Mouse (Mus musculus) ovary, adult 18-20 months (tissue): ENCODE results near the gene Ets2.
"Not testable (repeated sequence)": the region's sequence is repeated elsewhere in the genome, so short reads cannot be mapped to it uniquely, and the experiment has no call there.

Experiments used
- DNase-seq: peaks from one replicate; pipeline ENCODE4 v3.0.0; 2022; ENCODE audit warnings: low spot score, mixed read lengths

Ets2 gene

GRCm38 (mm10) chr16:95699721-95700120 lies 2.2 kb upstream of the Ets2 start:
- no peak for DNase-seq

DNA sequence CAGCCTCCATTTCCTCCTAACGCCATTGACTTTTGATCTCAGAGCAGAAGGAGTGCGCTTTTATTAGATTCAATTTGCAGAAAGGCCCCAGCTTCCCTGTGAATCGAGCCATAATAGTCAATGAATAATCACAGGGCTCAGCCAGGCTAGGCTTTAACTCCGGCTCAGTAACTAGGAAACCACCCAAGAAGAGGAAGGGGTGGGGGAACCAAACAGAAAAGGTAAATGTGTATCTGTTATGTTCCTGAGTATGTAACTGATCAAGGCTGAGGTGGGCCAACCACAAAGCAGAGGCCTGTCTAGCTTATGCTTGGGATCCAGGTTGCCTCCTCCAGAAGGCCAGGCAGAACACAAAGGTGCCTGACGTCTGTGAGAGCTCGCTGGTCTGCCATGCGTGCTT lies 1.7 kb upstream of the Ets2 start:
- DNase-seq, result no peak

DNA sequence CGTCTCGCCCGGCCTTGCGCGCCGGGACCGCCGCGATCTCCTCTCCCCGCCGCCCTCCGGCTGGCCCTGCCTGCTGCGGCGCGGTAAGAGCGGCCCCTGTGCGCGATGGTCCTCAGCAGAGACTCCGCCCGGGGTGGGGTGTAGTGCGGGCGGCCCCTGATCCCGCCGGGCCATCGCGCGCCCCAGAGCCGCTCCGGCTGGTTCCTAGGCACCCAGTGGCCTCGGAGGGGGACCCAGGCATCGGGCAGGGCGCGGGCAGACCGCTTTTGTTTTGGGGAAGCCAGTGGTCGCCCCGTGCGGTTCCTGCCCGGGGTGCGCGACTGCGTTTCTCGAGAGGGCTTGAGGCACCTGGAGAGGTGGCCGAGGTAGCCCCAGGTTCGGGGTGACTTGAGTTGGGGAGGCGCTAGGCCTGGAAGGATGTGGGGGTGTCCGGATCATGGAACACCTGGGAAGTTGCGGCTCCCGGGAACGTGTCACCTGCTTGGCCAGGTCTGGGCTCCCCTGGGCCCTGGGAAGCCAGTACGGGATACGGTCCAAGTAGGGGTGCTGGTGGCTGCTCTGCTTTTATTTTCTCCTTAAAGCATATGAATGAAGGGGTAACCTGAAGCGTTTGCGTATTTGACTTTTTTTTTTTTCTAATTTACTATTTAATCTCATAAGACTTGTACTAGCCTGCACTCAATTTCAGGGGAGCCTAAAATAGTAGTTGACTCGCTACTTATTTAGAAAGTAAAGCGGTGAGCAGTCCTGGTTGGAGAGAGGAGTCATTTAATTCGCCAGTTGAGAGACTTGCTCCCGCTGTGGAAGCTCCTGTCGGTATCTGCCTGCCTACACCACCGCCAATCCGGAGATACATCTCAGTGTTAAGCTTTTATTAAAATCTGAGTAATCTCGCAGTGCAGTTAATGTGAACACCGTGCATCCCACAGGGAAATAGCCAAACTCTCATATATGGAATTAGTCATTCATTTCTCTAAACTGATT lies 979 bp downstream of the Ets2 start:
- DNase-seq, result no peak

DNA sequence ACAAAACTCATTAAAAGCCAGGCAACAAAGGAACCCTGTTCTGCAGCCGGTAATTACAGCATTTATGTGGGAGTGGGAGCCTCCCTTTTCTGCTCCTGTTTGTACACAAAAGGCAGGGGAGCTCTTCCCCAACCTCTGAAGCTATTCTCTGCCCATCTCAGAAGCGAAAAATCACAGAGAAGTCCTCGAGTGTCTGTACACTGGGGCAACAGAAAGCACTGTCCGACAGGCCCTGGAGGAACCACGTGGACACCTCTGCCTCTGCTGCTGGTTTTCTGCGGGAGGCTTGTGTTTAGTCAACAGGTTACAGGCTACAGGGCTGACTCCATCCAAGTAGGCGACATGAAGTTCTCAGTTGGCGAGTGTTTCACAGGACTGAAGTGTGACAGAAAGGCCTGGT lies 2.1 kb downstream of the Ets2 start:
- no peak for DNase-seq

GRCm38 (mm10) chr16:95704662-95705330 lies 2.9 kb downstream of the Ets2 start:
- no peak for DNase-seq

DNA sequence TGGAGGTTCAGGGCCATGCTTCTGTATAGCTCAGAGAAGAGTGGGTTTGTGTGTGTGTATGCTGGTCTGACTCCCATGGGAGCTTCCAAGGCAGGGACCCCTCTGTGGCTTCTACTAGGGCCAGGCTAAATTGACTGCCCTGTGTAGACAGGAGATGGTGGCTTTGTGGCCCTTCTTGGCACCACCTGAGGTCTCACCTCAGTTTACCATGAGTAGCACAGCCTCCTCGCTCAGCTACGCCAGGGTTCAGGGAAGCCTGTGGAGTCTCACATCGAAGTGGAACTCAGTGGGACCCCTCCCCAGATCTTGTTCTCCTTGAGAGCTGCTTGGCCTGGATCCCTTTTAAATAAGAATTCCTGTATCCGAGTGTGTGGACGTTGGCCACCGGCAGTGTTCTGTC lies 3.9 kb downstream of the Ets2 start:
- no peak for DNase-seq

GRCm38 (mm10) chr16:95708211-95709004 lies 6.5 kb downstream of the Ets2 start:
- DNase-seq, result no peak

DNA sequence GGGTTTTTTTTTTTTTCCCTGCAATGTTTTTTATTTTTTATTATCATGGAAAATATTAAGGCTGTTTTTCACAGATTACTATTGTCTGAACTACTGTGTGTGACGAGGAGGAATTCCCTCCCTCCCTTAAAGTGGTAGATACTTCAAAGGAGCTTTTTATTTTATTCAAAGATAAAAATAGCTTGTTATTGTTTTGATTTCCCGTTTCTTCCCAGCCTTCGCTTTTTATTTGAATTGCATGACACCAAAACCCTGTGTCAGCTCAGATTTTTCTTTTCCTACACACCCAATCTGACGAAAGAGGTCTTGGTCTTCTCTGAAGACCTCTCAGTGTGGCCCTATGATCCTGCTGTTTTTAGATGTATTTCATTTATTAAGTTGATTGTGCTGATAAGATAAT lies 7.3 kb downstream of the Ets2 start:
- DNase-seq, result no peak

GRCm38 (mm10) chr16:95710129-95710528 lies 8.3 kb downstream of the Ets2 start:
- no peak for DNase-seq

- DNase-seq, result no peak
Observed at GRCm38 (mm10) chr16:95712121-95712520, 10.2 kb downstream of the Ets2 start.

DNA sequence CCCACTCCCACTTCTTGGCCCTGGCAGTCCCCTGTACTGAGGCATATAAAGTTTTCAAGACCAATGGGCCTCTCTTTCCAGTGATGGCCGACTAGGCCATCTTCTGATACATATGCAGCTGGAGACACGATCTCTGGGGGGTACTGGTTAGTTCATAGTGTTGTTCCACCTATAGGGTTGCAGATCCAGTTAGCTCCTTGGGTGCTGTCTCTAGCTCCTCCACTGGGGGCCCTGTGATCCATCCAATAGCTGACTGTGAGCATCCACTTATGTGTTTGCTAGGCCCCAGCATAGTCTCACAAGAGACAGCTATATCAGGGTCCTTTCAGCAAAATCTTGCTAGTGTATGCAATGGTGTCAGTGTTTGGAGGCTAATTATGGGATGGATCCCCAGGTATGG lies 11.2 kb downstream of the Ets2 start:
- DNase-seq, result not testable (repeated sequence)

DNA sequence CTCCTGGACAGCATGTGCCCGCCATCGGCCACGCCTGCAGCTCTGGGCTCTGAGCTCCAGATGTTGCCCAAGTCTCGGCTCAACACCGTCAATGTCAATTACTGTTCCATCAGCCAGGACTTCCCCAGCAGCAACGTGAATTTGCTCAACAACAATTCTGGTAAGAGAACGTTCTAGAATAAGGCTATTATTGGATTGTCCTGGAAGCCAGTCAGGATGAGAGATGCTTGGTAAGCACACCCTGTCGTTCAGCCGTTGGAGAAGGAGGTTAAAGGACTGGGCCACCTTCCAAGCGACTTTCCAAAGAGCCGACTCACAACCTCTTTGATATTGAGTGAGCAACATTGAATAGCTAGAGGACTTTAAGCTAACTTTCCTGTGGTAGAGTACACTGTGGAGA lies 13.2 kb downstream of the Ets2 start:
- no peak for DNase-seq

DNA sequence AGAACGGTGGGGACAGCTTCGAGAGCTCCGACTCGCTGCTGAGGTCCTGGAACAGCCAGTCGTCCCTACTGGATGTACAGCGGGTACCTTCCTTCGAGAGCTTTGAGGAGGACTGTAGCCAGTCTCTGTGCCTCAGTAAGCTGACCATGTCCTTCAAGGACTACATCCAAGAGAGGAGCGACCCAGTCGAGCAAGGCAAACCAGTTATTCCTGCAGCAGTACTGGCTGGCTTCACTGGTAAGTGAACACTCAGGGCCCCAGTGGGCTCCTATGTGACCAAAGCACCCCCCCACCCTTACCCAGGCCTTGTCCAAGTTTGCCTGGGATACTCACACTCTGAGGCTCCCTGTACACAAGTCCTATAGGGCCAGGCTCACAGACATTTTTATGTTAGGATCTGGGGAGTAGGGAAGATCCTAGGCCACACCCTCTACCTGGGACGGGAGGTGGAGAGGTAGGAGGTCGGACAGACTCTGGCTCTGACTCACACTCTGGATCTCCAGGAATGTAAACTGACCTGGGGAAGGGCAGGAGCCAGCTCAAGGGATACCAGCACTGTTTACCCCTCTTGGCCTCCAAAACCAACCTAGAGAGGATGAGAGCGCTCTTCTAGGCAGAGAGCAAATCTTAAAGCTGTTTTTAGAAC lies 14.3 kb downstream of the Ets2 start:
- no peak for DNase-seq

- no peak for DNase-seq
Observed at GRCm38 (mm10) chr16:95717631-95718030, 15.8 kb downstream of the Ets2 start.

DNA sequence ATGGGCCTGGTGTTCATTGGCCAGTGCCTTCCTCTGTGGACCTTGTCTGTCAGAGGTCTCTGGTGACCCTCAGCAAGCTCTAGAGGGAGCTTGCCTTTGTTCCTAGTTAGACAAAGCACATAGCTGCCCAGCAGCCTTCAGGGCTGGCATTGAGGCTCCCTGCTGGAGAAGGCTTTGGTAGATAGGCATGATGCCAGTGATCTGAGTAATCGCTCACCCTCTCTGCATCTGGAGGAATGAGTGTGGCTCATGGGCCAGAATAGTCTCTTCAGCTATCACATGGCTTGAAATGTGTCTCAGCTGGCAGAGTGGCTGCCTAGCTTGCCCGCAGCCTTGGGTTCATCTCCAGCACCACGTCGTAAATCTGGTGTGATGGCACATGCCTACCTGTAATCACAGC lies 16.2 kb downstream of the Ets2 start:
- peak; percentile 76 for DNase-seq

DNA sequence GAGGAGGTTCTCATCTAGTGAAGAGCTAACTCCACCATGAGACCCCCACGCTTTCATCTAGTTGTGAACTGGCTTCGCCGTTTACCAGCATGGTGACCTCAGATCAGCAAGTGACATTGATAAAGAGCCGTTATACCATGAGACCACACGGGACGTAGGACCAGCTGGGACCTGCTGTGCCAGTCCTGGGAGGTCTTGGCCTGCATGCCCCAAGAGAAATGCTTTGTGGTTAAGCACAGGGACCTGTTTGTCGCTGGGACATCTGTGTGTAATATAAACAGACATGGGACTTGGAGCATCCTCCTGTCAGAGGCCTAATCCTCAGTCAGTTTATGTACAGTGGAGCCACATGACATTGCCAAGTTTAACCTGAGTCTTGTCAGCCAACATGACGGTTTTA lies 18.7 kb downstream of the Ets2 start:
- no peak for DNase-seq

GRCm38 (mm10) chr16:95724251-95724650 lies 22.4 kb downstream of the Ets2 start:
- DNase-seq, result no peak

GRCm38 (mm10) chr16:95724776-95725175 lies 22.9 kb downstream of the Ets2 start:
- DNase-seq, result no peak

- no peak for DNase-seq
Observed at GRCm38 (mm10) chr16:95726802-95727201, 24.9 kb downstream of the Ets2 start.

- DNase-seq, result no peak
Observed at GRCm38 (mm10) chr16:95728453-95729435, 26.9 kb downstream of the Ets2 start.

GRCm38 (mm10) chr16:95729775-95730174 lies 27.9 kb downstream of the Ets2 start:
- DNase-seq, result no peak
